Mouse (Mus musculus): ENCODE measurements around the gene Ptk7. TPM values are rescaled to one million over a fixed set of nuclear protein-coding genes. Genes with fewer than 3 reads are reported as not detected.

Gene Ptk7
- total and polyA plus RNA-seq, 3 experiments, result 0.11 to 4.8 (median 0.29) TPM

DNA sequence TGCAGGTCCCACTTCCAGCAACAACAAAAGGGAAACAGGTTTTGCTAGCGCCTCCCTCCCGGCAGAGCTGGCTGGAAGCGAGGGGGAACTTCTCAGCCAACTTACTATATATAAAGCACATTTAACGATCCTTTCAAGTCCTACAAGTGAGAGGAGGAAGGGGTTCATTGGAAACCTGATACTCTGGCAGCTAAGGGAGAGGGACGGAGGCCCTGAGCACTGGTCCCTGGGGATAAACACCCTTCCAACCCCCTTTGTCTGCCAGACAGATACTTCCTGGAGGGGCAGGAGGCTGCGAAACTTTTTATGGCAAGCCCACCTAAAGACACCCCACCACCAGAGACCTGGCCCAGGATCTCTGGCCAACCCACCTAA lies 10.9 kb downstream of the Ptk7 start:
- in situ Hi-C loops (cut with MboI; ENCODE audit: low pct_ligation_motif_present, low pct_unique_long_range_greater_than_20kb, low sequenced_read_pairs) (no loop called here), dilution Hi-C loops (cut with MboI; ENCODE audit: extremely low pct_ligation_motif_present, extremely low pct_unique_long_range_greater_than_20kb, low sequenced_read_pairs) (no loop called here)
- H3K4me3 ChIP-seq (replicated peaks in 1 of 3; ENCODE audit: low read depth in 2 of 3, low read length in 2 of 3, poor library complexity in 1 of 3), result no peak overlapping the region
- no peaks in the 10 kb centered on the region for H3K36me3 ChIP-seq (replicated peaks in 1 of 2; ENCODE audit: control insufficient read depth in 1 of 2, insufficient read depth in 1 of 2, low read length in 1 of 2)
- no peak overlapping the region for H3K9ac ChIP-seq (ENCODE audit: insufficient read depth, low read depth)
- H3K4me2 ChIP-seq (ENCODE audit: insufficient read depth, low read depth, poor library complexity, severe bottlenecking), result peak overlapping the region; percentile 51
- 0 out of 2 replicates have a peak, but pooled peaks have one; percentile 17 for TF ChIP-seq EP300 (IDR thresholded peaks at IDR 0.05; ENCODE audit: low read length)
- no peak for TF ChIP-seq USF2 (conservative IDR thresholded peaks at IDR 0.05; ENCODE audit: low read depth, low read length)
- H3K27ac ChIP-seq (ENCODE audit: insufficient read depth, low read depth), result peak overlapping the region; percentile 61; the same call in 1 of the 2 replicates
- no peak for DNase-seq (ENCODE audit: extremely low read depth)
- H3K27me3 ChIP-seq (replicated peaks), result no peaks in the 10 kb centered on the region
- no peaks in the 10 kb centered on the region for H3K9me3 ChIP-seq (replicated peaks; ENCODE audit: low read length)
- no peaks in the 10 kb centered on the region for H3K79me2 ChIP-seq (replicated peaks; ENCODE audit: control insufficient read depth, extremely low read depth, insufficient read depth, poor library complexity, severe bottlenecking)
- peaks cover 30 to 52% of the 10 kb centered on the region in 2 experiments for H3K4me1 ChIP-seq (ENCODE audit: control insufficient read depth in 1 of 2, insufficient read depth in 2 of 2)

DNA sequence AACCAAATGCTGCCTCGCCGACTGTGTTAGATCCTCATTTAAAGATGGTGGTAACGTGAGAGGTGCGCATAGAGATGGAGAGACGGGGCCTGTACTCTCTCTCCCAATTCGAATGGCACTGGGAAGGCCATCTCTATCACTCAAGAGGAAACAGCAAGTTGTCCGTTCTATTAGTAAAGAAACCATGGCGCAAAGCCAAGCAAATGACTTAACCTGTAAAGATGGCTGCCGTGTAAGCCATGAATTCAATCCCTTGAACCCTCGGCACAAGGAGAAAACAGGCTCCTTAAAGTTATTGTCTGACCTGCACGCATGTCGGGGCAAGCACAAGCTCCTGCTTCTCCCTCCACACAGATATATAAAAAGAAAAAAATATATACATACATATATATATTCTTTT lies 11.5 kb downstream of the Ptk7 start:
- no peak for DNase-seq (ENCODE audit: extremely low read depth)
- peaks cover 24 to 49% of the 10 kb centered on the region in 2 experiments for H3K4me1 ChIP-seq (ENCODE audit: control insufficient read depth in 1 of 2, insufficient read depth in 2 of 2)
- H3K9me3 ChIP-seq (replicated peaks; ENCODE audit: low read length), result no peaks in the 10 kb centered on the region
- in situ Hi-C loops (cut with MboI; ENCODE audit: low pct_ligation_motif_present, low pct_unique_long_range_greater_than_20kb, low sequenced_read_pairs) (no loop called here), dilution Hi-C loops (cut with MboI; ENCODE audit: extremely low pct_ligation_motif_present, extremely low pct_unique_long_range_greater_than_20kb, low sequenced_read_pairs) (no loop called here)
- no peaks in the 10 kb centered on the region for H3K27me3 ChIP-seq (replicated peaks)
- H3K79me2 ChIP-seq (replicated peaks; ENCODE audit: control insufficient read depth, extremely low read depth, insufficient read depth, poor library complexity, severe bottlenecking), result no peaks in the 10 kb centered on the region
- H3K36me3 ChIP-seq (replicated peaks in 1 of 2; ENCODE audit: control insufficient read depth in 1 of 2, insufficient read depth in 1 of 2, low read length in 1 of 2), result no peaks in the 10 kb centered on the region
- H3K4me3 ChIP-seq (replicated peaks in 1 of 3; ENCODE audit: low read depth in 2 of 3, low read length in 2 of 3, poor library complexity in 1 of 3), result no peak overlapping the region
- H3K9ac ChIP-seq (ENCODE audit: insufficient read depth, low read depth), result no peak overlapping the region
- TF ChIP-seq MAFK (IDR thresholded peaks at IDR 0.05; ENCODE audit: insufficient replicate concordance, low read length), result no peak
- TF ChIP-seq MYC (IDR thresholded peaks at IDR 0.05; ENCODE audit: low read depth, low read length), result no peak
- H3K27ac ChIP-seq (ENCODE audit: insufficient read depth, low read depth), result no peak overlapping the region
- H3K4me2 ChIP-seq (ENCODE audit: insufficient read depth, low read depth, poor library complexity, severe bottlenecking), result no peak overlapping the region; the same call in 1 of the 2 replicates

DNA sequence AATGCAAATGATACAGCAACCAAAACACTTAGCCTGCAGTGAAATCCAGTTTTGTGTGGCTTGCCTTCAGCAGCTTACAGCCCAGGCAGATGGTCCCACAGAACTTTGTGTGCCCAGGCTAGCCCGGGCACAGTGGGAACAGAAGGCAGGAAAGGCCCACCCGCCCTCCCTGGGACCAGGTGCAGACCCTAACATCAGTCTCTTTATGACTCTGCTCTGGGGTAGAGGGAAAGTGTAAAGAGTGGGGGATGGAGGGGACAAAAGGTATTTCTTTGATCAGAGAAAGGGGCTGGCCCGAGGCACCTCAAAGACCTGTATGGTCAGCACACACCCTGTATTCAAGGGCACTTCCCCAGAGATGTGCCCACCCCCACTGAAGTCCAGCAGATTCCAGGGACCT lies 16.1 kb downstream of the Ptk7 start:
- no peak overlapping the region for H3K9ac ChIP-seq (ENCODE audit: insufficient read depth, low read depth)
- H3K27ac ChIP-seq (ENCODE audit: insufficient read depth, low read depth), result no peak overlapping the region
- no peak overlapping the region for H3K4me2 ChIP-seq (ENCODE audit: insufficient read depth, low read depth, poor library complexity, severe bottlenecking)
- no peak for DNase-seq (ENCODE audit: extremely low read depth)
- peaks cover 5 to 34% of the 10 kb centered on the region in 2 experiments; a peak in 3 of 4 replicates for H3K4me1 ChIP-seq (ENCODE audit: control insufficient read depth in 1 of 2, insufficient read depth in 2 of 2)
- no peaks in the 10 kb centered on the region for H3K36me3 ChIP-seq (replicated peaks in 1 of 2; ENCODE audit: control insufficient read depth in 1 of 2, insufficient read depth in 1 of 2, low read length in 1 of 2)
- TF ChIP-seq CHD2 (IDR thresholded peaks at IDR 0.05; ENCODE audit: low read length) (no peak), ELF1 (IDR thresholded peaks at IDR 0.05; ENCODE audit: low read depth, low read length) (no peak), RAD21 (IDR thresholded peaks at IDR 0.05; ENCODE audit: low read depth, low read length) (no peak), USF1 (IDR thresholded peaks at IDR 0.05; ENCODE audit: low read depth, low read length) (no peak), MAX (IDR thresholded peaks at IDR 0.05; ENCODE audit: low read length) (no peak), ZNF384 (IDR thresholded peaks at IDR 0.05; ENCODE audit: low read depth, low read length) (no peak), NELFE (IDR thresholded peaks at IDR 0.05; ENCODE audit: low read depth, low read length) (no peak), ETS1 (conservative IDR thresholded peaks at IDR 0.05; ENCODE audit: low read depth, low read length) (no peak), USF2 (conservative IDR thresholded peaks at IDR 0.05; ENCODE audit: low read depth, low read length) (no peak), HCFC1 (IDR thresholded peaks at IDR 0.05; ENCODE audit: low read depth, low read length) (no peak), UBTF (IDR thresholded peaks at IDR 0.05; ENCODE audit: low read depth, low read length) (no peak), EP300 (IDR thresholded peaks at IDR 0.05; ENCODE audit: low read length) (no peak), SIN3A (IDR thresholded peaks at IDR 0.05; ENCODE audit: low read length) (no peak), PAX5 (IDR thresholded peaks at IDR 0.05; ENCODE audit: low read length) (no peak), JUND (conservative IDR thresholded peaks at IDR 0.05; ENCODE audit: low read depth, low read length) (no peak), MAZ (IDR thresholded peaks at IDR 0.05; ENCODE audit: low read depth, low read length) (no peak), TBP (conservative IDR thresholded peaks at IDR 0.05; ENCODE audit: low read depth, low read length) (no peak), ZC3H11A (IDR thresholded peaks at IDR 0.05; ENCODE audit: low read depth, low read length) (no peak), MEF2A (IDR thresholded peaks at IDR 0.05; ENCODE audit: borderline replicate concordance, low read depth, low read length) (no peak), GABPA (IDR thresholded peaks at IDR 0.05; ENCODE audit: insufficient replicate concordance, low read depth, low read length) (no peak)
- no peak overlapping the region for H3K4me3 ChIP-seq (replicated peaks in 1 of 3; ENCODE audit: low read depth in 2 of 3, low read length in 2 of 3, poor library complexity in 1 of 3)
- dilution Hi-C loops (cut with MboI; ENCODE audit: extremely low pct_ligation_motif_present, extremely low pct_unique_long_range_greater_than_20kb, low sequenced_read_pairs), result no loop called here
- H3K27me3 ChIP-seq (replicated peaks), result no peaks in the 10 kb centered on the region
- H3K79me2 ChIP-seq (replicated peaks; ENCODE audit: control insufficient read depth, extremely low read depth, insufficient read depth, poor library complexity, severe bottlenecking), result no peaks in the 10 kb centered on the region
- in situ Hi-C loops (cut with MboI; ENCODE audit: low pct_ligation_motif_present, low pct_unique_long_range_greater_than_20kb, low sequenced_read_pairs), result no loop called here
- H3K9me3 ChIP-seq (replicated peaks; ENCODE audit: low read length), result no peaks in the 10 kb centered on the region
